Mouse (Mus musculus): Measurements from ENCODE around the gene Pcx. TPM values are rescaled to one million over a fixed set of nuclear protein-coding genes. Genes with fewer than 3 reads are reported as not detected.
"Not testable (repeated sequence)": the region's sequence is repeated elsewhere in the genome, so short reads cannot be mapped to it uniquely, and the experiment has no call there.

Pcx gene
- total RNA-seq, 2 experiments from 2014 or later: 12.7 to 18.1 TPM

DNA sequence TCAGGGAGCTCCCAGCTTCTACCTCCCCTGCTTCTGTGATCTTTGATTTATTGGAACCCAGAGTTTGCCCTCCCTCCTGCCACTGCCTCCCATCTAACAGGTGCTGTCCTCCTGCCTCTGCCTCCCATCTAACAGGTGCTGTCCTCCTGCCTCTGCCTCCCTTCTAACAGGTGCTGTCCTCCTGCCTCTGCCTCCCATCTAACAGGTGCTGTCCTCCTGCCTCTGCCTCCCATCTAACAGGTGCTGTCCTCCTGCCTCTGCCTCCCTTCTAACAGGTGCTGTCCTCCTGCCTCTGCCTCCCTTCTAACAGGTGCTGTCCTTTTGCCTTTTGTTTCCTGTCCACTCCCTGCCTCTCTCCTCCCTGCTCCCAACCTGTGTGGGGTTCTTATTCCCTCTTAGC is 76.5 kb downstream of the Pcx start:
- not testable (repeated sequence) for DNase-seq

DNA sequence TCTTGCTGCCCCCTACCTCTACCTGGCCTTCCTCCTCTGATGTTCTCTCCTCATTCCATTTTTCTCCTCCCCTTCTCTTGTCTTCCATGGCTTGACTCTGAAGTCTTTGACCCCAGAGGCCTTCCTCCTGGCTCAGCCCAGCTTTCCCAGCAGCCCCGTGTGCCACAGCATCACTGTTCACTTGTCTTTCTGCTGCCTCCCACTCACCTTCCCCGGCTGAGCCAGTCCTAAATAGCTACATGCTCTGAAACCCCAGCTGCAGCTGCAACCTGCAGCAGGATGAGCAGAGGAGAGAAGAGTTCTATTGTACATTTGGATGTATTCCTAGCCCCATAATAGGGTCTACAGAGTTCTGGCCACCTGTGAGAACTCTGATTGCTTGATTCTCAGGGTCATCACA is 77.2 kb downstream of the Pcx start:
- no peak for DNase-seq

DNA sequence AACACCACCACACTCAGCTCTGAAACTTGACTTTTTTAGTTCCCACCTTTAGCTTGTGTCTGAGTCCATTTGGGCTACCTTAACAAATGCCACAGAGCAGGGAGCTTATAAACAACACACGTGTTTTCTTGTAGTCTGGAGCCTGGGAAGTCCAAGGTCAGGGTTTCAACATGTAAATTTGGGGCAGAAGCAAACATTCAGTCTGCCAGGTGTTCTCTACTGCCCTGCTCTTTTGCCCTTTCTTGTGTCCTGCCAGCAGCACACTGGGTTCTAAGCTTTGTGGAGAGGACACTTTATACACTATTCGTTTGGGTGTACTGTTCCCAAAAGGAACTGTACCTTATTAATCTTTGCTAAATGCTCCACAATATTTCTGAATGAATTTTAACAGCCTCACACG is 78.2 kb downstream of the Pcx start:
- DNase-seq: no peak

DNA sequence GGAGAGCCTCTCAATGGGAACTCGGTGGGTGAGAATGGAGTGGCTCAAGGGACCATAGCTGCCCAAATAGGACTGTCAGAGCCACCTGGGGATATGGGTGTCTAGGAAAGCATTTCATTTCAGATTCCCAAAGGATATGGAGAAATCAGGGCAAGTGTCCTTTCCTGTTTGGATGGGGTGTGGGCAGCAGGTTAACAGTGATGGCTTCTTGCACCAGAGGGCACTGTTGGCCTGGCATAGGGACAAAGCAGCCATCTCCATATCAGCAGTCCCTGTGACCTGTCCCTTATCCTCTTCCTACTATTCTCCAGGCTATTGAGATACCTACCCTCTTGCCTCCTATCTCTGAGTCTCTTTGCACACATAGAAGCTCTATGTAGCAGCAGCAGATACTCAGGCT is 78.8 kb downstream of the Pcx start:
- DNase-seq: no peak

DNA sequence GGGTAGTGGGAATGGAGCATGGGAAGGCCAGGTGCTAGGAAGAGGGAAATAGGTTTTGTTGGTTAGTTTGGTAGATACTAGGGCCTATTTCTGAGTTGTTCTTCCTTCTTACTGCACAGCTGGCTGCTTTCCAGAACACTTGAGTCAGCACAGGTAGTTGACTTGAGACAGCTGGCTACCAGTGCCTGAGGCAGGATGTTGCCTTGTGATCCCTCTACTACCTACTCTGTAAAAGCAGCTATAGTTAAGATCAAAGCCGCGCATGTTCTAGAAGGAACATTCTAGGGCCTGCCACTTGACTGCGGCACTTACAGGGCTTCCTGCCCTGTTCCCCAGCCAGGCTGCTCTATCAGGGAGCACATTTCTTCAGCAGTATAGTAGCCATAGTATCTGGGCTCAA is 79.8 kb downstream of the Pcx start:
- DNase-seq: no peak

DNA sequence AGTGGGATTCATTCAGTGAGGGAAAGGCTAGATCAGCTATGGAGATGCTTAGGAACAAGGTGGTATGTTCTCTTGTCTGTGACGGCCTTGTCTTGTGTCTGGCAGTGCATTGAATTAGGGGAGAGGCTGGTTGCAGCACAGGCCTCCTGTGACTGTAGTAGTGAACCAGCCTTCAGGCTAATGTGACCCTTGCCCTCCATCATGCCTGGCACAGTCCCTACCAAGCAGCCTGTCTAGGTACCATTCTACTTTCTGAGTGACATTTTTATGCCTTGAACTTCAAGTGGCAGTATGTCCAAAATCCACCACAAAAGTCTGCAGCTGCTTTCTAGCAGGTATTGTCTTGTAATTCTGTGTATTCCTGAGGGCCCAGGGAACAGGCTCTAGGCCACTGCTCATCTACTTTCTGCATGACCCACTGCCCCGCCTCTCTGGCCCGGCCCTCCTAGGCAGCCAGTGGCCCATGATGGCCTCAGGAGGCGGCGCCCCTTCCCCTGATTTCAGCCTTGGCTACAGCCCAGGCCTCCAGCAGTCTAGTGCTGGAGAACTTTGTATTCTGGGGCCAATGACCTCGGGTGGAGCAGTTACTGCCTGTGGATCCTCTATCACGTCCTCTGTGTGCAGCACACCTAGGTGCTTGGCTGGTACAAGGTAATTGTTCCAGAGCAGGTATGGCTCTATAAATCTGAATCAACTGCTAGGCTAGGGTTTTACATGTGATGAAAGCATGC is 83.7 kb downstream of the Pcx start:
- DNase-seq: no peak

DNA sequence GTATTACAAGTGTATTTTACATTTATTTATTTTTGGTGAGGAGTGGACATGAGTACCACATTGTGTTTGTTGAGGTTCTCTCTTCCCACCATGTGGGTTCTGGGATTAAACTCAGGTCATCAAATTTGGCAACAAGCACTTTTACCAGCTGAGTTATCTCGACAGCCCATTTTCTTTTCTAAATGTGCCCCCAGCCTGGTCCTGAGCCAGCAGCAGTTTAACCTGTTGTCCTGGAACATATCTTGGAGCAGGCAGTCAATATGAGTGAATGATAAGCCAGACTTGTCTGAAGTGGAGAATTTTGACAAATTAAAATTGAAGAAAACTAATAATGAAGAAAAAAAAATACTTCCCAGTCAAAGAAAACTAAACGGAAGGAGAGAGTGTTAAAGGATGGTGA is 85.8 kb downstream of the Pcx start:
- DNase-seq: no peak

DNA sequence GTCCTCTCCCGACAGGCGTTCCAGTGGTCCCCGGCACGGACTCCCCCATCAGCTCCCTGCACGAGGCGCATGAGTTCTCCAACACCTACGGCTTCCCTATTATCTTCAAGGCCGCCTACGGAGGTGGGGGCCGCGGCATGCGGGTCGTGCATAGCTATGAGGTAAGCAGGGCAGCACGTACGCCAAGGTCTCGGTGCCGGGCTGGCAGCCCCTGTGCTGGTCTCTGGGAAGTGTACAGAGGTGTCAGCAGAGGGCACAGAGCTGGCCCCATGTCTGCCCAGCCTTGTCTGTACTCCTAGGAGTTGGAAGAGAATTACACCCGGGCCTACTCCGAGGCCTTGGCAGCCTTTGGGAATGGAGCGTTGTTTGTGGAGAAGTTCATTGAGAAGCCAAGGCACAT is 92.2 kb downstream of the Pcx start:
- no peak for DNase-seq

DNA sequence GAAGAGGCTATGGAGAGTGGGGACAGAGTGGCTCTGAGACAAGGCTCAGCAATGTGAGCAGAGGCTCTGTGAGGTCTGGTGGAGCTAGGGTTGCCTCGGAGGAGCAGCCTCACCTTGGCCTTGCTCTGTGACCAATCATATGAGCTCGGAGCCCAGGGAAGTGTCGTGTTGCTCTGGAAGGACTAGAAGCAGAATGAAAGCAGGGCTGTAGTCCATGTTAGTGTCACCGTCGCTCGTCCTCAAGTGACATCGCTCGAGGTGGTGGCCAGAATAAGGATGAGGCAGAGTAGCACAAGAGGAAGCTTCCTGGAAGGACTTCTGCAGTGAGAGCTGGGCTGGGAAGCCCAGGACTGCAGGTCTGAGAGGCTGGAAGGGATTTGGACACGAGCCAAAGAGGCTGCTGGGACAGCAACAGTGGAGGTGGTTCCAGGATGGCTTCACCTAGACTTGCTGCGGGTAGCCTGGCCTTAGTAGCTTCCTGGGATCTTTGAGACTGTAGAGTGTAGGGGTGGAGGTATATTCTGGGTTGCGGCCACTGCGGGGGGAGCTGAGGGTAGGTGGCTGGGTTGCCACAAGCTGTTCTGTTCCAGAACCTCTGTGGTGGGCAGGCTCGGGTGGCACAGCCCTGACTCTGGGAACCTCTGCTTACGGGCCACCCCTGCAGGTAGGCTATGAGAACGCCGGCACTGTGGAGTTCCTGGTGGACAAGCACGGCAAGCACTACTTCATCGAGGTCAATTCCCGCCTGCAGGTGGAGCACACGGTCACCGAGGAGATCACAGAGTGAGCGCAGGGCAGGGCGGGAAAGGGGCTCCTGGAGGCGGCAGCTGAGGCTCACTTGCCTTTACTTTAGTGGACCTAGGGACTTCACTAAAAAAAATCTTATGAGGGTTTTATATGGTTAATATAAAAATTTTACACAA is 93.8 kb downstream of the Pcx start:
- DNase-seq: peak; percentile 38

DNA sequence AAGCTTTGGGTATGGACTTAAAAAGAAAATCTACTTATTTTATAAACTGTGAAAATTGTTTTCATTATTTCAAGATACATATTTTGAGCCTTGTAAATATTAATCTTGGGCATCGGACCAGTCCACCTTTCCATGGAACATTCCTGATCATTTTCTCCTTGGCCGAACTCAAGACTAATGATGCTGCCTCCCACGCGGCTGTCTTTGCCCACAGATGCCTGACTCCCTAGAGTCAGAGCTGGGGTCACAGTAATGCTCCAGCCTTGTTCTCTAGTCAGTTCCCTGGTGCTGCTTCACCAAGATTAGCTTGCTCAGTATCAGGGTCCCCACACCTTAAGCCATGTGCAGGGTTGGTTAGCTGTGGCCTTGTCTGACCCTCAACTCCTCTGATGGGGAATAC is 95.4 kb downstream of the Pcx start:
- no peak for DNase-seq

DNA sequence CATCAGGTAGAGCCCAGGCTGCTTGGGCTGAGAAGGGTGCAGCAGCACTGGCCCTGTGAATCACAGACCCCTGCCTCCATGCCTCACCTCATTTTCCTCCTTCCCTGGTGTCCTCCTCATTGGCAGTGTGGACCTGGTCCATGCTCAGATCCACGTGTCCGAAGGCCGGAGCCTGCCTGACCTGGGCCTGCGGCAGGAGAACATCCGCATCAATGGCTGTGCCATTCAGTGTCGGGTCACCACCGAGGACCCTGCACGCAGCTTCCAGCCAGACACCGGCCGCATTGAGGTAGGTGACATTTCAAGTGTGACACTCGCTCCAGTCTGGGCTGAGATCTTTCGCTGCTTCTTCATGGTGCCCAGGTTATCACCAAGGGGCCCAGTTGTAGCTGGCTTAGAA is 97.1 kb downstream of the Pcx start:
- DNase-seq: no peak

DNA sequence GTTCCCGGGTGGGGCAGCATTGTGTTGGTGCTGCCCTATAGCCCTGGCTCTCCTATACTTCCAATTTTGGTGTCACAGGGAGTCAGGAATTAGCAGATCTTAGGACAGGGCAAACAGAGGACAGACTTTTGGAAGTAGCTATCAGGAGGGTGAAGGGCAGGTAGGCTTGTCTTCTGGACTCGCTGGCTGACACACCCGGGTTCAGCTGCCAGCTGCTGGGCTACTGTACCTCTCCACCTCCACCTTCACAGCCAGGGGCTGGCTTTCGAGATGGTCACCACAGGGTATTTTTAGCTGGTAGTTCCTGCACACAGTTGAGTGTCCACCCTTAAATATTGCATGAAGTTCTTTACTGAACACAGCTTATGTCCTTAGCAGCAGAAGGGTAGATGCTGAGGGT is 98.2 kb downstream of the Pcx start:
- DNase-seq: no peak

DNA sequence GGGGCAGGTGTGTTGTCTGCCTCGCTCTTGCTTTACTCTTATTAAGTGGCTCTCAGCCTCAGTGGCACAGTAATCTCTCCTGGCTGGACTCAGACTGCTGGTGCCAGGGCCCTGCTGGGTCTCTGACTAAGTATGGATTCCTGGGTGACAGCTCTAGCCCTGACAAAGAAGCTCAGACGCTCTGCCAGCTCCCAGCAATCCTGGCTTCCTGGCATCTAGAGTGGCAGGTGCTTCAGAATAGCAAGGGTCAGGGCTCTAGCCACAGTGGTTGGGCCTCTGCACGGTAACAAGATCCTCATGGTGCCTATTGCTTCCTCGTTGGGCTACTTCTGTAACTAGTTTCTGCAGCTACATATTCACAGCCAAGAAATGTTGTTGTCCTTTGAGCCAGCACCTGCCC is 99.8 kb downstream of the Pcx start:
- DNase-seq: no peak

DNA sequence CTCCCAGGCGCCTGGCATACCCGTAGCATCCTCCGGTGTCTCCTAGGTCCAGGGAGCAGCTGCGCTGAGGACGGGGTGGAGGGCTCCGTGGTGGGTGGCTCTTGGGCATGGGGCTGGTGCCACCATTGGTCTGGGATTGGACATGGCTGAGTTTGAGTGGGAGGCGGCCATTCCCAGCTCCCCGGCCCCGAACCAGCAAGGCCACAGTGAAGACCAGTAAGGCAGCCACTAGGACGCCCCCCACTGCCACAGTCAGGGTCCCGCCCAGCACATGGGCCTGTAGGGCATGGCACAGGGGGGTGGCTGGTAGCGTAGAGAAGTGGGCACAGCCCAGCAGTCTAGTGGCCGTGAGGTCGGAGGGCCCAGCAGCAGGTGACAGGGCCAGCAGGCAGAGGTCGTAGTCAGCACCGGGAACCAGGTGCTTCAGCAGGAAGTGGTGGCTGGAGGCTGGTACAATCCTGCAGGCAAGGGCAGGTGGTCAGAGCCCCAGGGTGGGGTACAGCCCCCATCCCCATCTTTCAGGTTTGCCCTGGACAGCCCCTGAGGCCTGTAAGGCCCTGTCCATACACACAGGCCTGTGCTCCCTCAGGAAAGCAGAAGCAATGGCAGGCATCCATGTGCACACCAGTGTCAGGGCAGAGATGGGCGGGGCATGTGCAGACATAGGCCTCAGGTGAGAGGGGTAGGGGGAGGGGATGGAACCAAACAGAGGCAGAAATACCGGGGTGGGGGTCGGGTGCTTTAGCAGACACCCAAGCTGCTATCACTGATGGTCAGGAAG is 102.1 kb downstream of the Pcx start:
- no peak for DNase-seq

DNA sequence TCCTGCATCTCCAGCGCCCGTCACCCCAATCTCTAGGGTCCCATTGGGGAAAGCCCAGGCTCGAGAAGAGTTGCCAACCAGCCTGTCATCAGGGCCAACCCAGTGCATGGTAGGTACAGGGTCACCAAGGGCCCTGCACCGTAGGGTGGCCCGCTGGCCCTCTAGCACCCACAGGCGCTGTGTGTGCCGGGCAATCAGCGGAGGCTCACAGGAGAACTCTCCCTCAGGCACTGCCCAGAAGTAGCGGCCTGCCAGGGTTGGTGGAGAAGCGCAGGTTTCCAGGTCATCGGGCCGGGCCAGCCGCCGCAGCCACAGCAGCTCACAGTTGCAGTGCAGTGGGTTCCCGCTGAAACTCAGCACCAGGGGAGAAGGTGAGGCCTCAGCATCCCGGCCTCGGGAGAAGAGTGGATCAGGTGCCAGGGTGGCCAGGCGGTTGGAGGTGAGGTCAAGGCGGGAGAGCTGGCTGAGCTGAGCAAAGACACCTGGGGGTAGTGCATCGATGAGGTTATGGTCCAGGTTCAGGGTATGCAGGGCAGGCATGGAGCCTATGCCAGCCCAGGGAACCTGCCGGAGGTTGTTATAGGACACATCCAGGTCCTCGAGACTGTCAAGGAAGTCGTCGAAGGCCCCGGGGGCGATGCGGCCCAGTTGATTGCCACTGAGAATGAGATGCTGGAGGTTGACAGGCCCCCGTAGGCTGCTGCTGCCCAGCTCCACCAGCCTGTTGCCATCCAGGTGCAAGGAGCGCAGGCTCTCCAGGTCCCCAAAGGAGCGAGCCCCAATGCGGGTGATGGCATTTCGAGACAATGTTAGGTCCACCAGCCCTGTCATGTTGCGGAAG is 103.4 kb downstream of the Pcx start:
- DNase-seq: no peak

DNA sequence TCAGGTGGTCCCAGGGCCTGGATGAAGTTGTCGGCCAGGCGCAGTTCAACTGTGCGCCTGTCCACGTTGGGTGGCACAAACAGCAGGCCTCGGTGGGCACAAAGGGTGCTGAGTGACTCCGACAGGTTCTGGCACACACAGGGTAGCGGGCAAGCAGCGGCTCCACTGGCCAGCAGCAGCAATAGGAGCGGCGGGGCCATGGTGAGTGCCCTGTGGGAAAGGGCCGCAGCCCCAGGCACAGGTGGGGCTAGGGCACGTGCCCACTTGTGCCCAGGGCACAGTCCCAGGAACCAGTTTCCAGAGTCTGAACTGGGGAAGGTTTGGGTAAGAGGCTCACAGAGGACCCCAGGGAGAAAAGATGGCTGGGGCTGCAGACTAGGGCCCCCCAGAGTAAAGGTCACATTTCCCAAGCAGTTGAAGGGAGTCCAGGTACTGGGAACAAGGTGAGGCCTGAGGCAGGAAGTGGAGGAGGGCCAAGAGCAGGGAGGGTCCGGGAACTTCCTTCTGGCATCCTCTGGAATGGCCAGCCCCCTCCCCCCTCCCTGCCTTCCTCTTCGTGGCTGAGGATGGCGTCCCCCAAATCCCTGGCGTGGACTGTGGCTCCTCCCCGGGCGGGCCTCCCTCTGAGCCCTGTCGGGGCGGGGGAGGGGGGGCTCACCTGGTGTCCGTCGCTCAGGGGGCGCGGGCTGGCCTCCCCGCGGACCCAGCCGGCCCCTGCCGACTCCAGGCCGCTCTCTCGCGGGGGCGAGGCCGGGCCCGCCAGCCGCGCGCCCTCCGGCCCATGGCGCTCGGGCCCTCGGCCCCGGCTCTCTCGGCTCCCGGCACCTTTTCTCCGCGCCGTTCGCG is 104.3 kb downstream of the Pcx start:
- no peak for DNase-seq

DNA sequence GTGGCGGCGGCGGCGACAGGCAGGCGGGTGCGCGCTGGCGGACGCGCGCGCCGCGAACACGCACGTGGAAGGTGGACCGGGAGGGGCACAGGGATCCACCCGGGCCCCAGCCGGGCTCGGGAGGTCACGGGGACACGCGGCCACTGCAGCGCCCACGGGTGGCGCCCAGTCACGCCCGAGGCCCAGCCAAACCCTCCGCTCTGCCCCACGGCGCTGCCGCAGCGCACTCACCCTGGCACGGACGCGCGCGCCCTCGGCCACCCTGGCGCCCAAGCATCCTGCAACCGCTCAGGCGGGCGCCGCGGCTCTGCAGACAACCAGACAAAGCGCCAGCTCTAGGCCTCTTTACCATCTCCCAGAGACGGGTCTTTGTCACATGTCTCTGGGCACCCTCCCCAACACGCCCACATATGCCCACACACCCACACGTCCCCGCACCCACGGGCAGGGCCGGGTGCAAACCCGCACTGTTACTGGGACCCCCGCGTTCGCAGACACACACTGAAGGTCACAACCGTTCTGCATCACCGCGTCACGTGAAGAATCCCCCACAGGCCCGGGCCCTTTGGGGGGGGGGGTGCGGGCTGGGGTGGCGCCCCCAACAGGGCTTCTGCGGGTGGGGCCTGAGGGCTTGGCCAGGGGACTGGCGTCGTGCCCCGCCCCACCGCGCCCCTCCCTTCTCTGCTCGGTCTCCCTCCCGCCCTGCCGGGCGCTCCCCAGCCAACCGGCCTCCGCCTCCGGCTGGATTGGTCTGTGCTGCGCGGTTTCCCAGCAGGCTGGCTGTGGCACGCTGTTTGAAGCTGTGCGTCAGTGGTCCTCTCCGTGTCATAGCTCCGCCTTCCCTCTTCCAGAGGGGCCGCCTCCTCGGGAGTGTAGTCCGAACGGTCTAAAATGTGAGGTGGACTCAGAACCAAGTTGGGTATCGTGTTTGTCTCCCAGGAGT is 105.2 kb downstream of the Pcx start, which contains the start of gene Lrfn4:
Gene Lrfn4 (minus strand): TSS at position 517 of the 943 bp plus-strand sequence.
- DNase-seq: peak; percentile 80

DNA sequence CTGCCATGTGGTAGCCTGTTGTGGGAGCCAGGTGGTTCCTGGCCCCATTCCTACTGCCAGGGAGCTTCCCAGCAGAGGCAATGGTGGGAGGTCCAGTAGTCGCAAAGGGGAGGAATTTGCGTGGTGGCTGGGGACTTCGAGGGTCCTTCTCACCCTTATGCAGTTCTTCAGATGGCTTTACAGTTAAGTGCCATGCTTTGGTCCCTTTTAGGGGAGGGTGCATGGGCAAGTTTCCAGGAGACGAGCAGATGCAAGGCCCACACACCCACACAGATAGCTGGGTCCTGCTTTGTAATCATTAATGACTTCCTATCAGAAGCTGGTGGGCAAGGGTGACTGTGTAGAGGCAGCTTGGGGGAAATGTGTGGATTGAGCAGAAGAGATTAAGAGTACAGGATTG is 106.3 kb downstream of the Pcx start:
- no peak for DNase-seq

DNA sequence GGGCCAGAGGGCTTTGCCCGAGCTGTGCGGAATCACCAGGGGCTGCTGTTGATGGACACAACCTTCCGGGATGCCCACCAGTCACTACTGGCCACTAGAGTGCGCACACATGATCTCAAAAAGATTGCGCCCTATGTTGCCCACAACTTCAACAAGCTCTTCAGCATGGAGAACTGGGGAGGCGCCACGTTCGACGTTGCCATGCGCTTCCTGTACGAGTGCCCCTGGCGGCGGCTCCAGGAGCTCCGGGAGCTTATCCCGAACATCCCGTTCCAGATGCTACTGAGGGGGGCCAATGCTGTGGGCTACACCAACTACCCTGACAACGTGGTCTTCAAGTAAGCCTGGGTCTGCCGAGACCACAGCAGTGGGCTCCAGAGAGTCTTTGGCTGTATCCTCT is 107.9 kb downstream of the Pcx start:
- DNase-seq: no peak

DNA sequence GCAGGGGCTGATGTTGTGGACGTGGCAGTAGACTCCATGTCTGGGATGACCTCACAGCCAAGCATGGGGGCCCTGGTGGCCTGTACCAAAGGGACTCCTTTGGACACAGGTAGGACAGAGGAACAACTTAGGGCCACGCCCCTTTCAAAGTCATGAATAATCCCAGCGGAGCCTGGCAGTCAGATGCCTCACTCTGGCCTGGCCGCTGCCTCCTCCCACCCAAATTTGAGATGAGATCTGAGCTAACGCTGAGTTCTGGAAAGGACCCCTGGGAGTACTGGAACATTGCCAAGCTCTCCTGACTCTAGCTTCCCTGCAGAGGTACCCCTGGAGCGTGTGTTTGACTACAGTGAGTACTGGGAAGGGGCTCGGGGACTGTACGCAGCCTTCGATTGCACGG is 109.2 kb downstream of the Pcx start:
- no peak for DNase-seq
